Mouse (Mus musculus) embryonic facial prominence, embryonic 13.5 days (tissue): ENCODE data around the gene Syt7. TPM values are rescaled to one million over a fixed set of nuclear protein-coding genes. Genes with fewer than 3 reads are reported as not detected.
A peak's percentile ranks its signal among the peaks of the same experiment; 100 is the strongest.

Experiments used
- ATAC-seq: fragments of 200-750 bp; cut with Nextera tagmentation; 2 replicates; pipeline ENCODE4 v1.8.0; 2017; ENCODE audit warnings: low read depth; ENCODE audit not compliant: insufficient number of reproducible peaks, insufficient read depth, low FRiP score, low TSS enrichment
- H3K27ac ChIP-seq: fragments of 300-500 bp; sonication (generic); 2 replicates; pipeline ENCODE4 v1.5.1; 2015; ENCODE audit warnings: moderate library complexity, mild to moderate bottlenecking, inconsistent platforms
- H3K27me3 ChIP-seq: fragments of 300-500 bp; sonication (generic); 2 replicates; pipeline ENCODE4 v1.6.1; 2015; ENCODE audit warnings: mild to moderate bottlenecking, inconsistent platforms
- H3K36me3 ChIP-seq: fragments of 300-500 bp; sonication (generic); 2 replicates; pipeline ENCODE4 v1.6.1; 2015; ENCODE audit warnings: mild to moderate bottlenecking, inconsistent platforms
- H3K4me1 ChIP-seq: fragments of 300-500 bp; sonication (generic); 2 replicates; pipeline ENCODE4 v1.6.1; 2015; ENCODE audit warnings: inconsistent platforms
- H3K4me2 ChIP-seq: fragments of 300-500 bp; sonication (generic); 2 replicates; pipeline ENCODE4 v1.6.1; 2015; ENCODE audit warnings: moderate library complexity, mild to moderate bottlenecking, inconsistent platforms
- H3K4me3 ChIP-seq: fragments of 300-500 bp; sonication (generic); 2 replicates; pipeline ENCODE4 v1.5.1; 2015; ENCODE audit warnings: mild to moderate bottlenecking, inconsistent platforms
- H3K9ac ChIP-seq: fragments of 300-500 bp; sonication (generic); 2 replicates; pipeline ENCODE4 v1.6.1; 2015; ENCODE audit warnings: mild to moderate bottlenecking, inconsistent platforms
- H3K9me3 ChIP-seq: fragments of 300-500 bp; sonication (generic); 2 replicates; pipeline ENCODE4 v1.6.1; 2016; ENCODE audit warnings: inconsistent platforms
- WGBS: fragments of 180-500 bp; shearing (Covaris S2); methylation state at CpG from one replicate; pipeline ENCODE4 v1.1.7; 2015; ENCODE audit warnings: mixed read lengths; 5-methylcytosine and 5-hydroxymethylcytosine counted together
- polyA plus RNA-seq: library from polyadenylated mRNA; unstranded; fragments of >200 nt; fragmentation: Nextera tagmentation; extraction: Ambion mirVana; gene quantifications from 2 replicates; pipeline ENCODE4 v1.2.1, GENCODE M21; 2015

The Syt7 gene
- polyA plus RNA-seq, 1 experiment from 2014 or later = 0.46 TPM

GRCm38 (mm10) chr19:10390099-10390680, 1.3 kb downstream of the Syt7 start:
- 11% methylated on average over 12 of the region's 12 CpGs for WGBS
- H3K4me3 ChIP-seq = peak overlapping the region; percentile 66
- no peaks in the 10 kb centered on the region for H3K36me3 ChIP-seq
- H3K4me2 ChIP-seq = peak overlapping the region; percentile 92
- peaks cover 20% of the 10 kb centered on the region for H3K4me1 ChIP-seq
- peaks cover 54% of the 10 kb centered on the region for H3K27me3 ChIP-seq
- H3K9me3 ChIP-seq = no peaks in the 10 kb centered on the region
- no peak overlapping the region for H3K9ac ChIP-seq
- H3K27ac ChIP-seq = no peak overlapping the region
- no peak for ATAC-seq

- WGBS = 83% methylated on average over 7 of the region's 7 CpGs
- Histone ChIP-seq H3K27ac (no peak overlapping the region), H3K4me2 (no peak overlapping the region), H3K27me3 (peaks cover 52% of the 10 kb centered on the region), H3K9ac (no peak overlapping the region), H3K36me3 (no peaks in the 10 kb centered on the region), H3K9me3 (no peaks in the 10 kb centered on the region), H3K4me3 (no peak overlapping the region), H3K4me1 (peaks cover 20% of the 10 kb centered on the region)
- ATAC-seq = no peak
These were observed 2.1 kb downstream of the Syt7 start for GRCm38 (mm10) chr19:10391028-10391427.

GRCm38 (mm10) chr19:10391995-10392394, 3.1 kb downstream of the Syt7 start:
- 7% methylated on average over 3 of the region's 3 CpGs for WGBS
- no peaks in the 10 kb centered on the region for H3K9me3 ChIP-seq
- H3K27me3 ChIP-seq = peaks cover 49% of the 10 kb centered on the region

GRCm38 (mm10) chr19:10393471-10393870, 4.6 kb downstream of the Syt7 start:
- H3K27me3 ChIP-seq = peaks cover 35% of the 10 kb centered on the region
- H3K4me3 ChIP-seq = no peak overlapping the region
- no peak overlapping the region for H3K4me2 ChIP-seq
- H3K36me3 ChIP-seq = no peaks in the 10 kb centered on the region
- ATAC-seq = no peak
- 87% methylated on average over 6 of the region's 6 CpGs for WGBS
- no peak overlapping the region for H3K9ac ChIP-seq
- H3K4me1 ChIP-seq = peaks cover 18% of the 10 kb centered on the region
- no peaks in the 10 kb centered on the region for H3K9me3 ChIP-seq
- no peak overlapping the region for H3K27ac ChIP-seq

More at GRCm38 (mm10) chr19:10391995-10392394, 3.1 kb downstream of the Syt7 start:
- Histone ChIP-seq H3K4me2 (no peak overlapping the region), H3K9ac (no peak overlapping the region), H3K4me1 (peaks cover 20% of the 10 kb centered on the region), H3K36me3 (no peaks in the 10 kb centered on the region), H3K27ac (no peak overlapping the region), H3K4me3 (no peak overlapping the region)
- no peak for ATAC-seq

GRCm38 (mm10) chr19:10393874-10394500, 5.1 kb downstream of the Syt7 start:
- ATAC-seq = no peak
- peaks cover 15% of the 10 kb centered on the region for H3K4me1 ChIP-seq
- WGBS = 72% methylated on average over 15 of the region's 15 CpGs
- peaks cover 31% of the 10 kb centered on the region for H3K27me3 ChIP-seq
- H3K9ac ChIP-seq = no peak overlapping the region
- H3K27ac ChIP-seq = no peak overlapping the region
- H3K4me3 ChIP-seq = no peak overlapping the region
- H3K4me2 ChIP-seq = no peak overlapping the region
- no peaks in the 10 kb centered on the region for H3K9me3 ChIP-seq
- H3K36me3 ChIP-seq = no peaks in the 10 kb centered on the region

GRCm38 (mm10) chr19:10395174-10395573, 6.3 kb downstream of the Syt7 start:
- H3K4me2 ChIP-seq = no peak overlapping the region
- H3K4me3 ChIP-seq = no peak overlapping the region
- no peaks in the 10 kb centered on the region for H3K9me3 ChIP-seq
- H3K27ac ChIP-seq = no peak overlapping the region
- H3K27me3 ChIP-seq = peaks cover 20% of the 10 kb centered on the region
- WGBS = 10% methylated on average over 8 of the region's 8 CpGs
- peaks cover 5% of the 10 kb centered on the region for H3K4me1 ChIP-seq
- no peak for ATAC-seq
- no peaks in the 10 kb centered on the region for H3K36me3 ChIP-seq
- H3K9ac ChIP-seq = no peak overlapping the region

GRCm38 (mm10) chr19:10396962-10397361, 8.1 kb downstream of the Syt7 start:
- no peak overlapping the region for H3K27ac ChIP-seq
- H3K9me3 ChIP-seq = no peaks in the 10 kb centered on the region
- peaks cover 2% of the 10 kb centered on the region for H3K27me3 ChIP-seq
- H3K4me1 ChIP-seq = no peaks in the 10 kb centered on the region
- H3K4me2 ChIP-seq = no peak overlapping the region
- H3K9ac ChIP-seq = no peak overlapping the region
- no peak overlapping the region for H3K4me3 ChIP-seq
- WGBS = 69% methylated on average over 2 of the region's 2 CpGs
- ATAC-seq = no peak
- no peaks in the 10 kb centered on the region for H3K36me3 ChIP-seq

GRCm38 (mm10) chr19:10397479-10398153, 8.7 kb downstream of the Syt7 start:
- no peaks in the 10 kb centered on the region for H3K4me1 ChIP-seq
- 58% methylated on average over 8 of the region's 8 CpGs for WGBS
- H3K27me3 ChIP-seq = no peaks in the 10 kb centered on the region; the same call in 1 of the 2 replicates
- no peak for ATAC-seq
- no peak overlapping the region for H3K9ac ChIP-seq
- H3K27ac ChIP-seq = no peak overlapping the region
- H3K4me2 ChIP-seq = no peak overlapping the region
- no peaks in the 10 kb centered on the region for H3K36me3 ChIP-seq
- no peaks in the 10 kb centered on the region for H3K9me3 ChIP-seq
- H3K4me3 ChIP-seq = no peak overlapping the region

GRCm38 (mm10) chr19:10398296-10398695, 9.4 kb downstream of the Syt7 start:
- H3K4me3 ChIP-seq = no peak overlapping the region
- no peaks in the 10 kb centered on the region; the same call in 1 of the 2 replicates for H3K27me3 ChIP-seq
- WGBS = 62% methylated on average over 6 of the region's 6 CpGs
- no peak overlapping the region for H3K4me2 ChIP-seq
- H3K4me1 ChIP-seq = no peaks in the 10 kb centered on the region
- no peaks in the 10 kb centered on the region for H3K9me3 ChIP-seq
- H3K9ac ChIP-seq = no peak overlapping the region
- no peak overlapping the region for H3K27ac ChIP-seq
- ATAC-seq = no peak
- H3K36me3 ChIP-seq = no peaks in the 10 kb centered on the region

- H3K4me1 ChIP-seq = no peaks in the 10 kb centered on the region
- 23% methylated on average over 16 of the region's 16 CpGs for WGBS
- no peak overlapping the region for H3K4me3 ChIP-seq
- no peaks in the 10 kb centered on the region for H3K9me3 ChIP-seq
- no peak overlapping the region for H3K27ac ChIP-seq
- no peak overlapping the region for H3K9ac ChIP-seq
- H3K27me3 ChIP-seq = no peaks in the 10 kb centered on the region; the same call in 1 of the 2 replicates
- no peak for ATAC-seq
- no peak overlapping the region for H3K4me2 ChIP-seq
- H3K36me3 ChIP-seq = no peaks in the 10 kb centered on the region
These were observed 14.0 kb downstream of the Syt7 start for GRCm38 (mm10) chr19:10402771-10403494.

- no peak overlapping the region for H3K4me3 ChIP-seq
- no peak overlapping the region for H3K4me2 ChIP-seq
- ATAC-seq = no peak
- no peak overlapping the region for H3K27ac ChIP-seq
- no peaks in the 10 kb centered on the region for H3K36me3 ChIP-seq
- H3K9ac ChIP-seq = no peak overlapping the region
- no peaks in the 10 kb centered on the region for H3K9me3 ChIP-seq
- 75% methylated on average over 10 of the region's 10 CpGs for WGBS
- no peaks in the 10 kb centered on the region for H3K4me1 ChIP-seq
- H3K27me3 ChIP-seq = no peaks in the 10 kb centered on the region; the same call in none of the 2 replicates
These were observed 14.9 kb downstream of the Syt7 start for GRCm38 (mm10) chr19:10403593-10404380.
